Mouse (Mus musculus) MEL (cell line): ENCODE measurements around the gene Mrps23. TPM values are rescaled to one million over a fixed set of nuclear protein-coding genes. Genes with fewer than 3 reads are reported as not detected.
A peak's percentile ranks its signal among the peaks of the same experiment; 100 is the strongest.

ENCODE experiments used
- DNase-seq: peaks from one replicate; pipeline ENCODE4 v3.0.0; 2011; ENCODE audit warnings: low read depth, low spot score
- H3K27ac ChIP-seq: 2 replicates; pipeline ENCODE4 v1.5.1; 2012; ENCODE audit warnings: low read depth, mild to moderate bottlenecking, control low read depth, low read length, moderate library complexity; ENCODE audit not compliant: control insufficient read depth
- H3K27me3 ChIP-seq, 2 experiments: fragments of 150-350 bp in 1 of 2; sonication (generic) in 1 of 2; 2 replicates each; pipeline ENCODE4 v1.6.1; 2012; ENCODE audit warnings: low read length in 2 of 2, mild to moderate bottlenecking in 2 of 2, improper control_type of control experiment in 1 of 2, moderate library complexity in 1 of 2; ENCODE audit not compliant: insufficient read depth in 2 of 2, control insufficient read depth in 1 of 2
- H3K36me3 ChIP-seq, 2 experiments: 2 replicates each; pipeline ENCODE4 v1.6.1; 2012 to 2014; ENCODE audit warnings: low read length in 2 of 2, improper control_type of control experiment in 1 of 2, inconsistent platforms in 1 of 2, mild to moderate bottlenecking in 1 of 2; ENCODE audit not compliant: insufficient read depth in 2 of 2, control insufficient read depth in 1 of 2
- H3K4me1 ChIP-seq, 2 experiments: fragments of 150-350 bp in 1 of 2; sonication (generic) in 1 of 2; 2 replicates each; pipeline ENCODE4 v1.6.1; 2012; ENCODE audit warnings: low read length in 2 of 2, improper control_type of control experiment in 1 of 2, mild to moderate bottlenecking in 1 of 2; ENCODE audit not compliant: insufficient read depth in 2 of 2, control insufficient read depth in 1 of 2
- H3K4me3 ChIP-seq, 2 experiments: fragments of 150-350 bp in 1 of 2; sonication (generic) in 1 of 2; 2 replicates each; pipeline ENCODE4 v1.5.1; 2012; ENCODE audit warnings: low read depth in 2 of 2, low read length in 2 of 2, mild to moderate bottlenecking in 2 of 2, moderate library complexity in 2 of 2, control low read depth in 1 of 2, improper control_type of control experiment in 1 of 2; ENCODE audit not compliant: control insufficient read depth in 1 of 2, insufficient read depth in 1 of 2
- H3K79me2 ChIP-seq: 2 replicates; pipeline ENCODE4 v1.6.1; 2012; ENCODE audit warnings: mild to moderate bottlenecking, low read length, moderate library complexity; ENCODE audit not compliant: control insufficient read depth, poor library complexity, insufficient read depth
- H3K9ac ChIP-seq: 2 replicates; pipeline ENCODE4 v1.6.1; 2012; ENCODE audit warnings: low read depth, mild to moderate bottlenecking, control low read depth, low read length, moderate library complexity; ENCODE audit not compliant: control insufficient read depth, poor library complexity, severe bottlenecking
- H3K9me3 ChIP-seq: fragments of 150-350 bp; sonication (generic); replicated peaks from 2 replicates; pipeline ENCODE4 v1.6.1; 2012; ENCODE audit warnings: mild to moderate bottlenecking, low read length, improper control_type of control experiment, moderate library complexity; ENCODE audit not compliant: insufficient read depth
- BHLHE40 ChIP-seq: IDR thresholded peaks from 2 replicates; pipeline ENCODE4 v1.6.1; 2012; ENCODE audit warnings: low read depth, mild to moderate bottlenecking, inconsistent platforms, low read length, improper control_type of control experiment, borderline replicate concordance
- CTCF ChIP-seq, 3 experiments: IDR thresholded peaks in 2 of 3; conservative IDR thresholded peaks in 1 of 3; 2 replicates each; pipeline ENCODE4 v1.5.1; 2011 to 2012; ENCODE audit warnings: low read length in 3 of 3, low read depth in 2 of 3, mild to moderate bottlenecking in 2 of 3, improper control_type of control experiment in 1 of 3, inconsistent platforms in 1 of 3, mixed read lengths in 1 of 3, moderate library complexity in 1 of 3; ENCODE audit not compliant: control insufficient read depth in 1 of 3, insufficient read depth in 1 of 3, poor library complexity in 1 of 3, severe bottlenecking in 1 of 3
- E2F4 ChIP-seq: IDR thresholded peaks from 2 replicates; pipeline ENCODE4 v1.6.1; 2011; ENCODE audit warnings: low read depth, low read length, improper control_type of control experiment, borderline replicate concordance
- ETS1 ChIP-seq: IDR thresholded peaks from 2 replicates; pipeline ENCODE4 v1.6.1; 2012; ENCODE audit warnings: low read depth, mild to moderate bottlenecking, inconsistent platforms, low read length, improper control_type of control experiment, moderate library complexity
- HCFC1 ChIP-seq: IDR thresholded peaks from 2 replicates; pipeline ENCODE4 v1.6.1; 2012; ENCODE audit warnings: low read depth, mild to moderate bottlenecking, inconsistent platforms, low read length, improper control_type of control experiment, moderate library complexity
- JUND ChIP-seq: IDR thresholded peaks from 2 replicates; pipeline ENCODE4 v1.6.1; 2011; ENCODE audit warnings: low read depth, mild to moderate bottlenecking, improper control_type of control experiment, low read length
- KAT2A ChIP-seq: conservative IDR thresholded peaks from 2 replicates; pipeline ENCODE4 v1.6.1; 2012; ENCODE audit warnings: low read depth, low read length, improper control_type of control experiment, inconsistent platforms
- MAX ChIP-seq: IDR thresholded peaks from 2 replicates; pipeline ENCODE4 v1.6.1; 2011; ENCODE audit warnings: low read length, improper control_type of control experiment
- MEF2A ChIP-seq: IDR thresholded peaks from 2 replicates; pipeline ENCODE4 v1.6.1; 2014; ENCODE audit warnings: low read depth, mild to moderate bottlenecking, inconsistent platforms, low read length, improper control_type of control experiment; ENCODE audit not compliant: poor library complexity, insufficient replicate concordance, severe bottlenecking; ENCODE audit errors: extremely low read depth
- MXI1 ChIP-seq: IDR thresholded peaks from 2 replicates; pipeline ENCODE4 v1.6.1; 2011; ENCODE audit warnings: mild to moderate bottlenecking, low read depth, low read length, improper control_type of control experiment
- MYB ChIP-seq: IDR thresholded peaks from 2 replicates; pipeline ENCODE4 v1.6.1; 2011; ENCODE audit warnings: mild to moderate bottlenecking, low read depth, low read length, improper control_type of control experiment
- POLR2AphosphoS2 ChIP-seq: IDR thresholded peaks from 2 replicates; pipeline ENCODE4 v1.6.1; 2011; ENCODE audit warnings: low read length, improper control_type of control experiment
- POLR2AphosphoS5 ChIP-seq: IDR thresholded peaks from 2 replicates; pipeline ENCODE4 v1.6.1; 2012; ENCODE audit warnings: low read depth, borderline replicate concordance, mild to moderate bottlenecking, inconsistent platforms, low read length, moderate library complexity, mixed read lengths
- RAD21 ChIP-seq: IDR thresholded peaks from 2 replicates; pipeline ENCODE4 v1.6.1; 2011; ENCODE audit warnings: mild to moderate bottlenecking, low read depth, low read length, improper control_type of control experiment
- SMC3 ChIP-seq: IDR thresholded peaks from 2 replicates; pipeline ENCODE4 v1.6.1; 2011; ENCODE audit warnings: low read depth, low read length, improper control_type of control experiment
- TBP ChIP-seq: IDR thresholded peaks from 2 replicates; pipeline ENCODE4 v1.8.0; 2011; ENCODE audit warnings: low read depth, low read length, improper control_type of control experiment
- ZC3H11A ChIP-seq: IDR thresholded peaks from 2 replicates; pipeline ENCODE4 v1.6.1; 2012; ENCODE audit warnings: low read depth, mild to moderate bottlenecking, inconsistent platforms, low read length, improper control_type of control experiment
- ZKSCAN1 ChIP-seq: IDR thresholded peaks from 2 replicates; pipeline ENCODE4 v1.6.1; 2012; ENCODE audit warnings: low read depth, mild to moderate bottlenecking, inconsistent platforms, low read length, improper control_type of control experiment, moderate library complexity
- ZNF384 ChIP-seq: IDR thresholded peaks from 2 replicates; pipeline ENCODE4 v1.6.1; 2012; ENCODE audit warnings: low read depth, mild to moderate bottlenecking, inconsistent platforms, low read length, improper control_type of control experiment
- polyA plus RNA-seq, 2 experiments: library from polyadenylated mRNA; stranded (reverse) in 1 of 2; unstranded in 1 of 2; fragments of >175 nt in 1 of 2; fragments of >200 nt in 1 of 2; gene quantifications; 2 replicates each; pipeline versions ENCODE4 v1.2.1 to v1.2.4; 2012; ENCODE audit warnings: low replicate concordance in 2 of 2, low read depth in 1 of 2; ENCODE audit not compliant: insufficient read length in 2 of 2, insufficient read depth in 1 of 2, missing spikeins in 1 of 2
- total RNA-seq: library from RNA; depleted of rRNA; stranded (reverse); fragments of 300-350 nt; gene quantifications from 2 replicates; pipeline ENCODE4 v1.2.3, GENCODE M21; 2012

Gene Mrps23
- total and polyA plus RNA-seq, 3 experiments, result 190 to 381 TPM; not detected in 1

DNA sequence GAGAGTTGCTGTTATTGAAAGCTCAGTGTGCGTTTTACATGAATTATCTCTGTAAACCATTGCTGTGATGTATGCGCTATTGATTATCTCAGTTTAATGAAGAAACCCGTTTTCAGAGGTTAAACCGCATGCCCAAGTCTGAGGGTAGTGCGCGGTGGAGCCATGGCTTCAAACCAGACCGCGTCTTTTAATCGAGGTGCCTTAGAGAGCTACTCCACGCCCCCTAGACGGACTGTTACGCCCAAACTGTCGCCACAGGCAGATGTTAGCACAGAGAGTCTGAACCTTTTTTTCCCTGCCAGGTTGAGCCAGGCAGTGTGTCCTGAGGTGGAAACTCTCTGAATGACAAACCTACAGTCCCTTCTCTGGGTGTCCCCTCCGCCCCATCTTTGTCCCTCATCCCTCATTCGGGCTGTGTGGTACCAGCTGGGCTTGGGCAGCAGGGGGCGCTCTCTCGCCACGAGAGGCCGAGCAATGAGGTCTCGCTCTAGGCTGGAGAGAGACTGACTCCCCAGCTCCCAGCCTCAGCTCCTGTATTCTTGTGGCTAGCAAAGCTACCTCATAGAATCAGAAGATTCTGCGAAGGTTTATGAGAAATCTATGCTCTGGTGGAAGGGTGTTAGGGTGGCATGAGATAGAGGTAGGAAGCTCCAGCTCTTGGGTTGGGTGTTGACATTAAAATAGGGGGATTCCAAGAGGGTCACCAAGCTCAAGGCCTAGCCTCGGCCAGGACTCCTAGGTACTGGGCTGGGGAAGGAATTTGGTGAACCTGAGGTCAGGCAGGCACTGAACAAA lies 48.0 kb downstream of the Mrps23 start:
- Histone ChIP-seq H3K36me3 (0 out of 4 replicates have a peak, but pooled peaks cover 0 to 3% of the 10 kb centered on the region in 2 experiments), H3K4me3 (no peak overlapping the region), H3K27ac (no peak overlapping the region), H3K79me2 (no peaks in the 10 kb centered on the region), H3K9me3 (no peaks in the 10 kb centered on the region), H3K9ac (no peak overlapping the region), H3K4me1 (no peaks in the 10 kb centered on the region), H3K27me3 (peaks cover 9 to 10% of the 10 kb centered on the region in 2 experiments)
- TF ChIP-seq ETS1 (no peak), CTCF (IDR thresholded peaks at IDR 0.05 in 2 of 3, conservative IDR thresholded peaks at IDR 0.05 in 1 of 3; ENCODE audit: control insufficient read depth in 1 of 3, insufficient read depth in 1 of 3, low read depth in 2 of 3, low read length in 3 of 3, poor library complexity in 1 of 3, severe bottlenecking in 1 of 3) (peak; percentile 89 to 100 (median 98)), MEF2A (no peak), MYB (no peak), E2F4 (no peak), JUND (no peak), ZNF384 (no peak), MAX (no peak), POLR2AphosphoS5 (no peak), POLR2AphosphoS2 (no peak), SMC3 (peak; percentile 97), MXI1 (no peak), HCFC1 (no peak), RAD21 (peak; percentile 96), TBP (no peak), KAT2A (no peak), ZC3H11A (peak; percentile 95), ZKSCAN1 (no peak), BHLHE40 (no peak)
- DNase-seq, result peak; percentile 71
